Mouse (Mus musculus): ENCODE measurements around the gene Pagr1b. TPM values are rescaled to one million over a fixed set of nuclear protein-coding genes. Genes with fewer than 3 reads are reported as not detected.
A peak's percentile ranks its signal among the peaks of the same experiment; 100 is the strongest.

Gene Pagr1b
- total RNA-seq, 2 experiments from 2014 or later: not detected

DNA sequence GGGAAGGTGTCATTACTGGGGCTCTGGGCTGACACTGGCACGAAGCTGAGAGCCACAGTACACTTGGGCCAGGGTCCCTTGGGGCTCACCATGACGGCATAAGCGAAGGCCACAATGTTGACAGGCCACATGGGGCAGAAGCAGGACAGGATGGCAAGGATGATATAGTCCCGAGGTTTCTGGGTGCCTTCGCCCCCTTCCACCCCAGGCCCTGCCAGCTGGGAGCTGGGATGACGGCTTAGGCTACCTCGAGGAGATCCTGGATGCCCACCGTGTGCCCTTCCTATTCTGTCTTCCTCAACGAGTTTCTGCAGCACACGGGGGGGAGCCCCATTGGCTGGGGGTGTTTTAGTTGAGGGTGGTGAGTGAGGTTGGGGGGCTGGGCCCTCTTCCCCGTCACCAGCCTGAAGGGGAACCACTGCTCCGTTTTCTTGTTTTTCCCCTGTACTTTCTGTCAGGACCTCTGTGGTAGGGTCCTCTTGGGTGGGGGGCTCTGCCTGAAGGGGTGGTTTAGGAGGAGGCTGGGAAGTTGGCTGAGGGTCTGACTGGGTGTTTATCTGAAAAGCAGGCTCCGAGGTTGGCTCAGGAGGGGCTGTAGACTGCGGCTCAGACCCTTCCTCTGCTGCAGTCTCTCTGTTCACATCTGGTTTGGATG is 3.1 kb upstream of the Pagr1b start:
- no peak for DNase-seq

DNA sequence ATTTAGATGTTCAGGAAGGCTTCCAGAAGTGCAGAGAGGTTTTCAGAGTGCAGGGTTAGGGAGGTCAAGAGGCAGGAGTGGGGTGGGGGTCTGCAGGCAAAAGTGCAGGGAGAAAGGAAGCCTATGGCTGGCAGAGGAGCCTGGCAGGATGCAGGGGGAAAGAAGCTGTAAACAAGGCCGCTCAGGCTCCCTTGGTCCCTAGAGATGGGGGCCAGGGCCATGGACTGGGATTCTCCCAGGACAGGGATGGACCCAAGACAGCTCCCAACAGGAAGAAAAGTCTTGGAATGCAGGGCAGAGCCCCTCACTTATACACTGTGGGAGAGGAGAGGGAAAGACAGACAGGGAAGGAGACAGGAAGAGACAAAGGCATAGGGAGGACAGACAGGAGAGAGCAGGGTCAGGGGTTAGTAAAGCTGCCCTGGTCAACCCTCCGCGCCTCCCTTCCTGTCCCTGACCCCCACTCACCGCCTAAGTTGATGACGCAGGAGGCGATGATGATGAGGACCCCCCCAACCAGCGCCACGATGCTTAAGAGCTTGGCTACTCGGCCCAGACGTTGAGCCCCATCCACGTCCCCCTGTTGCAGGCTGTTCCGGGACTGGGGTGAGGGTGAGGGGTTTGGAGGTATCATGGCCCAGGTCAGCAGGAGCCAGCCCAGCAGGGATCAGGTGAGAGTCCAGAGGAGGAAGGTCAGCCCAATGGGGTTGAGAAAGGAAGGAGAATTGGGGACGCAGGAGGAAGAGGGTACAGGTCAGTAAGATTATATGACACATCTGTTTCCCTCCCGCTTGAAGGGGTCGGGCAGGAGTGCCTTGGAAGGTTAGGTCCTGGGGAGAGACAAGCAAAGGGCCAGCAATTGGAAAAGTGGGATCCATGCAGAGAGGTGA is 2.4 kb upstream of the Pagr1b start:
- DNase-seq: no peak

GRCm38 (mm10) chr7:127017950-127018345 is 1.7 kb upstream of the Pagr1b start:
- no peak for DNase-seq

GRCm38 (mm10) chr7:127016971-127017949 is 976 bp upstream of the Pagr1b start, which contains the start of gene Pagr1a:
Pagr1a (minus strand) TSS chr7:127017352.
- DNase-seq: peak; percentile 97 to 98

- no peak for DNase-seq
Observed at GRCm38 (mm10) chr7:127016486-127016938, 228 bp upstream of the Pagr1b start.

- no peak for DNase-seq
Observed at GRCm38 (mm10) chr7:127016081-127016480, 203 bp downstream of the Pagr1b start.

- DNase-seq: peak in 1 of 2 experiments; percentile 11
Observed at GRCm38 (mm10) chr7:127014993-127015392, 1.3 kb downstream of the Pagr1b start.

DNA sequence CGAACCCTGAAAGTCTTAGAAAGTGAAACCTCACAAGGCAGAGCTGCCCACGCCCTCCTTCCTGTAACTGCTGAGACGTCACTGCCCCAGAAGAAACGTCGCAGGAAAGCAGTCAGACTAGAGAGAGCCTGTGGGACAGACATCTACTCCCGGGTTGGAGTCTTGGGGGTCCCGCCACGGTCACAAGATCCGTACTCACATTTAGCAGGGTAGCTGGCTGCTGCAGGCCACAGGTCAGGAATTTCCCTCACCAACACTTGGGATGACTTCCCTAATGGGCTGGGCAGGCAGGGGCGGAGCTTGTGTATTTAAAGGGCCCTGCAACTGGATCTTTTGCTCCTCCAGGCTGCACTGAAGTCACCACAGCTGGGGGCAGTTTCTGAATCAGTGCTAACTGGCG is 2.0 kb downstream of the Pagr1b start, which contains the start of gene Mvp:
Gene Mvp (minus strand): TSS at position 302 of the 400 bp plus-strand sequence.
- peak; percentile 89 to 91 for DNase-seq

- DNase-seq: peak in 1 of 2 experiments; percentile 12
Observed at GRCm38 (mm10) chr7:127013385-127013784, 2.9 kb downstream of the Pagr1b start.

DNA sequence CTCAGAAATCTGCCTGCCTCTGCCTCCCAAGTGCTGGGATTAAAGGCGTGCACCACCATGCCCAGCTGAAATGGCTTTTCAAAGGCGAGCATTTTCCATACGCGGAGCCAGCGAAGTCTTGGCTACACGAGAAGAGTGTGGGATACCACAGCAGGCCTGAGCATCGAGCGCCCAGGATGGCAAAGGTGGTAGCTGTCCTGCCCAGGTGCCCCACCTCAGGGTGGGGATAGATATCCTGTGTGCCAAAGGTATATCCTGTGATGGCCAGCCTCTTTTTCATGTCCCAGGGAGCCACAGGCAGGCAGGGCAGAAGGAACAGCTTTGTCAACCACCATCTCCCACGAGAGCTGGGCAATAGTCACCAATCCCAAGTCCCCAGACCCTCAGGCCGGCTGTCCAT is 3.4 kb downstream of the Pagr1b start:
- no peak for DNase-seq

GRCm38 (mm10) chr7:127012374-127012773 is 3.9 kb downstream of the Pagr1b start:
- no peak for DNase-seq

DNA sequence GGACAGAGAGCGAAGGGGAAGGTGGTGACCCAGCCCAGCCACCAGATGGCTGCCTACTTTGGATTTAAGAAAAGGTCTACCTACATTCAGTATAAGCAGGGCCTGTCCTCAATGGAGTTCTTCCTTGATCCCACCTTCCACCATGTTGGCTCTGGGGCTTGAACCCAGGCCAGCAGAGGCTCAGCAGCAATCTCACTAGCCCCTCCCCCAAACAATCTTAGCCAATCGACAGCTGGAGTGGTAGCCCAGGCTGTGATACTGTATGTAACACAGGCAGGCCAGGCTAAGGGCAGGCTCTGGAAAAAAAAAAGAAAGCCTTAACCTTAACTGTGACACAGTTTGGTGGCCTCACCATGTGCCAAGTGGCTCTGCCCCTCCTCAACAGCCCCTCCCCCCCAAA is 4.6 kb downstream of the Pagr1b start:
- DNase-seq: no peak

DNA sequence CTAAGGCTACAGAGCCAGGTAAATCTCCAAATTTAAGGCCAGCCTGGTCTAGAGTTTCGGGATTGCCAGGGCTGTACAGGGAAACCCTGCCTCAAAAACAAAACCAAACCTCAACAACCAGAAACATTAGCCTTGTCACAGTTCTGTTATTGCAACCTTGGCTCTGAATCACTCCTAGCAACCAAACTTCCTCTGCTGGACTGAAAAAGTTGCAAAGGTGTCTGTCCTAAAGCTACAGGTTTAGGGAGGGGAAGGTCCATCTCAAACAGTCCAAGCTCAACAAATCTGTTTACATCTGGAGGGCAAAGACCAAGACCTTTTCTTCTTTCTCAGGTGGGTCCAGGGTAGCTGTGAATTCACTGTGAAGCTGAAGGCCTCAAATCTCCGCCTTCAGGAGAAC is 5.2 kb downstream of the Pagr1b start:
- DNase-seq: no peak

- peak in 1 of 2 experiments; percentile 15 for DNase-seq
Observed at GRCm38 (mm10) chr7:127009307-127010085, 6.8 kb downstream of the Pagr1b start.

GRCm38 (mm10) chr7:127008239-127009019 is 7.9 kb downstream of the Pagr1b start:
- DNase-seq: peak; percentile 85 to 93

DNA sequence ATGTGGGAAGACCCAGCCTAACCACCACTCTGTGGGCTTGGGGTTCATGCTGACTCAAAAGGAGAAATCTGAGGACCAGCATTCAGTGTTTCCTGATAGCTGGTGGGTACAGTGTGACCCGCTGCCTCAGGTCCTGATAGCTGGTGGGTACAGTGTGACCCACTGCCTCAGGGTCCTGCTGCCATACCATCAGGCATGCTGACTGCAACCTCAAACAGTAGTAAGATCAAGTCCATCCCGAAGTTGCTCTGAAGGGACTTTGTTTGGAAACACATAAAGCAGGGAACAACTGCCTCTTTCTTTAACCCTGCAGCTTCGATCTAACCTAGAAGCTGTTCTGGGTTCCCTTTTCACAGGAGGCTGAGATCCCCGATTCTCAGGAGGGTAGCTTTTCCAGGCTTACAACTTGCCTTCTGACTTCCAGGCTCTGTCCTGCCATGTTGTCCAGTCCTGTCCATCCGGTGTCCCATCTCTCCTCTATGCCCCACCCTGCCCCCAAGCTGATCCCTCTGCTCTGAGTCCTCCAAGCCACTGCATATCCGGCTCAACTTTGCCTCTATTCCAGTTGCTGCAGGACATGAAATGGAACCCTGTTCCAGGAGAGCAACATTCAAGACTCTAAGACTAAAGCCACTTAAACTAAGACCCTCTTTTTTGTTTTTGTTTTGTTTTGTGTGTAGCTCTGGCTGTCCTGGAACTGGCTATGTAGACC is 8.8 kb downstream of the Pagr1b start:
- peak in 1 of 2 experiments; percentile 23 for DNase-seq

- no peak for DNase-seq
Observed at GRCm38 (mm10) chr7:127004122-127004875, 12.0 kb downstream of the Pagr1b start.

- no peak for DNase-seq
Observed at GRCm38 (mm10) chr7:127003620-127004019, 12.7 kb downstream of the Pagr1b start.

DNA sequence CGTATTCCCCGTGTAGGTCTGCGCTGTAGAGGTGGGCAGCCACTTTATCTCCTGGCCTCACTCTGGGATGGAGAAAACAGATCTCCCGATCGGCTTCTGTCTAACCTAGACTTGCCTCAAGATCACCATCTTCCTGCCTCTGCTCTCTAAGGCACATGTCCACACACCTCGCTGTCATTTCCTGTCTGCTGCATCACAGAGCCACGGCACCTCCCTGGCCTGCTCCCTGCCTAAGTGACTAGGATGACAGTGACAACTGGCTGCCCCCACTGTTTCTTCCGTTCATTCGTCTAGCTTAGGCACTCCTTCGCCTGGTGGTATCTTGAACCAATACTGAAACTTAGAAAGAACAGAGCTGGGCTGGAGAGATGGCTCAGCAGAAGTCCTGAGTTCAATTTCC is 16.7 kb downstream of the Pagr1b start:
- no peak for DNase-seq
